Mouse (Mus musculus) midbrain, embryonic 12.5 days (tissue): Measurements from ENCODE around the gene Zfp984. TPM values are rescaled to one million over a fixed set of nuclear protein-coding genes. Genes with fewer than 3 reads are reported as not detected.
"Not testable (repeated sequence)": the region's sequence is repeated elsewhere in the genome, so short reads cannot be mapped to it uniquely, and the experiment has no call there.

Source experiments
- ATAC-seq: fragments of 200-750 bp; cut with Nextera tagmentation; 2 replicates; pipeline ENCODE4 v1.8.0; 2017; ENCODE audit warnings: low read depth, moderate TSS enrichment, moderate library complexity; ENCODE audit not compliant: low FRiP score
- H3K27ac ChIP-seq: fragments of 300-500 bp; sonication (generic); replicated peaks from 2 replicates; pipeline ENCODE4 v1.5.1; 2016; ENCODE audit warnings: mild to moderate bottlenecking
- H3K27me3 ChIP-seq: fragments of 300-500 bp; sonication (generic); 2 replicates; pipeline ENCODE4 v1.6.1; 2016; ENCODE audit warnings: mild to moderate bottlenecking
- H3K36me3 ChIP-seq: fragments of 300-500 bp; sonication (generic); 2 replicates; pipeline ENCODE4 v1.6.1; 2016
- H3K4me1 ChIP-seq: fragments of 300-500 bp; sonication (generic); 2 replicates; pipeline ENCODE4 v1.6.1; 2016
- H3K4me2 ChIP-seq: fragments of 300-500 bp; sonication (generic); replicated peaks from 2 replicates; pipeline ENCODE4 v1.6.1; 2016; ENCODE audit warnings: mild to moderate bottlenecking, moderate library complexity
- H3K4me3 ChIP-seq: fragments of 300-500 bp; sonication (generic); 2 replicates; pipeline ENCODE4 v1.5.1; 2016; ENCODE audit warnings: mild to moderate bottlenecking
- H3K9ac ChIP-seq: fragments of 300-500 bp; sonication (generic); replicated peaks from 2 replicates; pipeline ENCODE4 v1.6.1; 2016; ENCODE audit warnings: mild to moderate bottlenecking, moderate library complexity
- H3K9me3 ChIP-seq: fragments of 300-500 bp; sonication (generic); 2 replicates; pipeline ENCODE4 v1.6.1; 2016; ENCODE audit warnings: mild to moderate bottlenecking
- WGBS: fragments of 180-500 bp; shearing (Covaris S2); methylation state at CpG from one replicate; pipeline ENCODE4 v1.1.7; 2016; 5-methylcytosine and 5-hydroxymethylcytosine counted together
- polyA plus RNA-seq: library from polyadenylated mRNA; unstranded; fragments of >200 nt; fragmentation: Nextera tagmentation; extraction: Ambion mirVana; gene quantifications from 2 replicates; pipeline ENCODE4 v1.2.1, GENCODE M21; 2016

Zfp984 gene
- polyA plus RNA-seq, 1 experiment from 2014 or later = 6.0 TPM

DNA sequence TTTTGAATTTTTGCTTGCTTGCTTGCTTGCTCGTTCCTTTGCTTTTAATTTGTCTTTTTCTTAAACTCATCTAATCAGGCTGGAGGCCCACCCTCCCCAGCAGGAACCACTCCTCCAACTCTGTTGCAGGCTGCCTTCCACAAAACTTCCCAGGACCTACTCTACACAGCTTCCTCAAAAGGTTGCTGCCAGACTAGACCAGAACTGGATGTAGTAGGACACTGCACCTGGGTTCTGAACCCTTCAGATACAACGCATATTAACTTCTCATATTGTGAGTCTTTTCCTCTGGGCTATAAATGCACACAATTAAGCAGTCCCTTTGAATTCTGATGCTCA is 347 bp upstream of the Zfp984 start:
- not testable (repeated sequence) for H3K27ac ChIP-seq, H3K27me3 ChIP-seq, H3K4me1 ChIP-seq, H3K36me3 ChIP-seq, H3K9ac ChIP-seq, ATAC-seq, H3K9me3 ChIP-seq
- Histone ChIP-seq H3K4me2 (peak overlapping the region; percentile 69), H3K4me3 (peak overlapping the region; percentile 47)
- 53% methylated on average over 2 of the region's 2 CpGs for WGBS

DNA sequence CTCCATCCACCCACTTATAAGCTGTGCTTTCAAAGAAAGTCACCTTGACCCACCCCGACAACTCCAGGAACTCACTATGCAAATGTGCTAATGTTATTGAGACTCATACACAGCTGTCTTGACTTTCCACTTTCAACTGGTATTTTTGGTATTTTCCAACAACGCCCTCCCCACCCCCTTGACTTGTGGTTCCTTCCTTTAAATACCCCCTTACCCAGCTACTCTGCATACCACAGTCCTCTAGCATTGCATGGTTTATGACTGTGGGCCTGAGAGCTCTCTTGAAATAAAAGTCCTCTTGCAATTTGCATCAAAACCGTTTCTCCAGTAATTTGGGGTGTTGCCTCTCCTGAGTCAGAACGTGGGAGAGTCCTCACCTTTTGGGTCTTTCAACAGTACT is 1.1 kb downstream of the Zfp984 start:
- WGBS = 84% methylated on average over 4 of the region's 4 CpGs
- peak overlapping the region; percentile 69; the same call in 1 of the 2 replicates for H3K4me2 ChIP-seq
- ATAC-seq = peak; percentile 65; the same call in 1 of the 2 replicates
- H3K4me1 ChIP-seq, H3K27me3 ChIP-seq, H3K9ac ChIP-seq, H3K36me3 ChIP-seq, H3K27ac ChIP-seq, H3K9me3 ChIP-seq, H3K4me3 ChIP-seq: not testable (repeated sequence)

GRCm38 (mm10) chr4:147795308-147795707 is 14.3 kb downstream of the Zfp984 start:
- not testable (repeated sequence) for H3K27me3 ChIP-seq, H3K4me3 ChIP-seq, ATAC-seq, H3K9ac ChIP-seq, H3K4me1 ChIP-seq, H3K36me3 ChIP-seq, H3K4me2 ChIP-seq, H3K27ac ChIP-seq
- 88% methylated on average over 1 of the region's 1 CpGs for WGBS
- H3K9me3 ChIP-seq = peaks cover 31% of the 10 kb centered on the region

GRCm38 (mm10) chr4:147794026-147794665 is 15.4 kb downstream of the Zfp984 start:
- not testable (repeated sequence) for ATAC-seq, H3K27me3 ChIP-seq, H3K4me1 ChIP-seq, H3K9ac ChIP-seq, H3K36me3 ChIP-seq, H3K4me2 ChIP-seq, H3K4me3 ChIP-seq, H3K27ac ChIP-seq
- H3K9me3 ChIP-seq = peaks cover 31% of the 10 kb centered on the region
- WGBS = 84% methylated on average over 3 of the region's 3 CpGs

- 60% methylated on average over 2 of the region's 2 CpGs for WGBS
- H3K4me2 ChIP-seq, H3K36me3 ChIP-seq, H3K27ac ChIP-seq, H3K4me3 ChIP-seq, H3K27me3 ChIP-seq, H3K4me1 ChIP-seq, H3K9ac ChIP-seq: not testable (repeated sequence)
- ATAC-seq = peak; percentile 34; the same call in 1 of the 2 replicates
- H3K9me3 ChIP-seq = peaks cover 35% of the 10 kb centered on the region
Observed at GRCm38 (mm10) chr4:147793390-147793916, 16.1 kb downstream of the Zfp984 start.

DNA sequence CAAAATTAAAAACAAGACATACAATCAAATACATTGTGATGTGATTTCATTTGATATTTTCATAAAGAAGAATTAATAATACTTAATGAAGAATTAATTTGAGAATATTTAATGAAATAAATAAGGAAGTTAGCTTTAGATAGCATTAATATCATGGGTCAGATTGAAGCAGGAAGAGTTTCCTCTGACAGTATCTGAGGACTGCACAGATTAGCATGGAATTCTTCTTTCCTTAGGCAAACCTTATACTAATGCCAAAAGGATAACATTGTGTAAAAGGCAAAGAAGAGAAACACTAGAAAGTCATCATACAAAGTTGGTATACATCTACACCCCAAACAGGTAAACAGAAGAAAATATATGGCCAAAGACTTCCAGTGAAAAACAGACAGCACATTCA is 17.9 kb downstream of the Zfp984 start:
- not testable (repeated sequence) for ATAC-seq, H3K4me3 ChIP-seq, H3K27ac ChIP-seq, H3K36me3 ChIP-seq, H3K4me1 ChIP-seq, H3K9ac ChIP-seq, H3K27me3 ChIP-seq, H3K4me2 ChIP-seq
- peaks cover 35% of the 10 kb centered on the region for H3K9me3 ChIP-seq

DNA sequence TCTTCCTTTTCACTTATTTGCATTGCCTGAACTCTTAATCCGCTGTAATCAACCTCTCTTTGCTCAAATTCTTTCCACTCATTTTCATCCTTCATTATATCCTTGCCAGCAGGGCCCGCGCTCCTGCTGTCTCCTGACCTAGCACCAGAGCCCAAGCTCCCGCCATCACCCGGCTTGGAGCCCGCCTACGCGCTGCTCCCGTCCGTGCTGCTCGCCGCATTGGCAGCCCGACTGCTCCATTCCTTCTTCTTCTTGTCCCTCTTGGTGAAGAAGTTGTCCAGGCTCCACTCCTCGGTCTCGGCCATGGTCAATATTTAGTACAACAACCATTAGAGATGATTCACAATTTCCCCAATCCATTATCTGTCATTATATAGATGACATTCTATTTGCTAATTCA is 63.3 kb downstream of the Zfp984 start:
- not testable (repeated sequence) for H3K4me1 ChIP-seq, H3K27ac ChIP-seq, ATAC-seq, H3K4me2 ChIP-seq, H3K9ac ChIP-seq, H3K4me3 ChIP-seq, H3K9me3 ChIP-seq, H3K36me3 ChIP-seq, H3K27me3 ChIP-seq
- WGBS = 95% methylated on average over 14 of the region's 15 CpGs

DNA sequence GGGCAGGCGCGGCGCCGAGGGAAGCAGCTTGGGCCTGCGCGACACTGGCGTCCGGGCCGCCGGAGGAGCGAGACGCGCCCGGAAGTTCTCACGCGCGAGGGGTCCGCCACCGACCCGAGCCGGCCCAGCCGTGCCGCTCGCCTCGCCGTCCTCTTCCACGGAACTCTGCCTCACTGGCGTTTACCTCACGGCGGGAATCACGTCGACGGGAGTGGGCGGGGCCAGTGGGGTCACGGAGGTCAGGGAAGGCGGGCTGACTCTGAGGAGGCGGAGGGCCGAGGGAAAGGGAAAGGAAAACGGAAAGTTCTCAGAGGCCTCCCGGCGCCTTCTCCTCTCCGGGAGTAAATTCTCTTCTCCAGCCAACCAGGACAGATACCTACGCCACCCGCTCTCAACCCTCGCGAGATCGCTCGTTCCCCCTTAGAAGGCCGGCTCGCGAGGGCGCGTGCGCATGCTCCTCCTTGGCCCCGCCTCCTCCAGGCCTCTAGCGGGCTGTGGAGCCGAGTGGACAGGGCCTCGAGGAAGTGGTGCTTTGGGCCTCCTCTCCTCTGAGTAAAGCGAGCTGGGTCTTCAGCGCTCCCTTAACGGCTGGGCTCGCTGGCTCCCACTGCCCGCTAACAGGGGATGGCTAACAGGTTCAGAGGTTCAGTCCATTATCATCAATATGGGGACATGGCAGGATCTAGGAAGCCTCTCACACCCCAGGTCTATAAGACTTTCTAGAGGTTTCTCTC is 70.8 kb downstream of the Zfp984 start:
- peak; percentile 60; the same call in 1 of the 2 replicates for ATAC-seq
- not testable (repeated sequence) for H3K9ac ChIP-seq, H3K36me3 ChIP-seq, H3K27ac ChIP-seq, H3K27me3 ChIP-seq, H3K9me3 ChIP-seq, H3K4me1 ChIP-seq
- 32% methylated on average over 63 of the region's 63 CpGs for WGBS
- Histone ChIP-seq H3K4me2 (peak overlapping the region; percentile 46), H3K4me3 (peak overlapping the region; percentile 35)

Other genes starting within 250 kb of the Zfp984 start
- 2.5 and 2.8 TPM in 2 replicates for gene Zfp979, start 167.3 kb downstream of the Zfp984 start, polyA plus RNA-seq
- gene Zfp534, start 107.2 kb downstream of the Zfp984 start, polyA plus RNA-seq = not detected in 2 replicates
- gene Zfp933, start 38.6 kb upstream of the Zfp984 start, polyA plus RNA-seq = 4.9 and 6.7 TPM in 2 replicates
- gene Miip, start 59.0 kb upstream of the Zfp984 start, polyA plus RNA-seq = 53.2 and 61.8 TPM in 2 replicates
- 15.8 and 16.9 TPM in 2 replicates for gene Fv1, start 59.2 kb upstream of the Zfp984 start, polyA plus RNA-seq
- 65.1 and 65.4 TPM in 2 replicates for gene Mfn2, start 94.9 kb upstream of the Zfp984 start, polyA plus RNA-seq
- gene Plod1, start 127.0 kb upstream of the Zfp984 start, polyA plus RNA-seq = 25.1 and 27.2 TPM in 2 replicates
- 21.2 and 26.1 TPM in 2 replicates for gene 2510039O18Rik, start 131.1 kb upstream of the Zfp984 start, polyA plus RNA-seq
- gene Nppb, start 176.0 kb upstream of the Zfp984 start, polyA plus RNA-seq = not detected in 2 replicates
- 1.0 and 2.8 TPM in 2 replicates for gene Nppa, start 190.9 kb upstream of the Zfp984 start, polyA plus RNA-seq
- gene Clcn6, start 229.0 kb upstream of the Zfp984 start, polyA plus RNA-seq = 26.9 and 29.7 TPM in 2 replicates
- gene Mthfr, start 229.3 kb upstream of the Zfp984 start, polyA plus RNA-seq = 44.5 and 44.8 TPM in 2 replicates